Mouse (Mus musculus): Measurements from ENCODE around the gene Hipk3. TPM values are rescaled to one million over a fixed set of nuclear protein-coding genes. Genes with fewer than 3 reads are reported as not detected.

Gene Hipk3
- polyA plus RNA-seq, 1 experiment from 2014 or later, result 8.0 TPM

- Histone ChIP-seq H3K27me3 (replicated peaks) (no peaks in the 10 kb centered on the region), H3K9me3 (no peaks in the 10 kb centered on the region), H3K36me3 (replicated peaks) (0 out of 2 replicates have a peak, but pooled peaks cover 3% of the 10 kb centered on the region), H3K4me3 (no peak overlapping the region), H3K4me2 (no peak overlapping the region), H3K4me1 (0 out of 2 replicates have a peak, but pooled peaks cover under 1% of the 10 kb centered on the region), H3K27ac (no peak overlapping the region), H3K9ac (no peak overlapping the region)
- 85% methylated on average over 9 of the region's 9 CpGs for WGBS
- no peak for ATAC-seq (replicated peaks)
Measured at GRCm38 (mm10) chr2:104466908-104467616, 27.2 kb downstream of the Hipk3 start.

- Histone ChIP-seq H3K27ac (no peak overlapping the region), H3K9me3 (no peaks in the 10 kb centered on the region), H3K9ac (no peak overlapping the region), H3K4me1 (no peaks in the 10 kb centered on the region), H3K36me3 (replicated peaks) (no peaks in the 10 kb centered on the region), H3K27me3 (replicated peaks) (no peaks in the 10 kb centered on the region), H3K4me2 (no peak overlapping the region), H3K4me3 (no peak overlapping the region)
- ATAC-seq (replicated peaks), result 0 out of 2 replicates have a peak, but pooled peaks have one; percentile 28
- WGBS, result 93% methylated on average over 8 of the region's 8 CpGs
Measured at GRCm38 (mm10) chr2:104465639-104466430, 28.4 kb downstream of the Hipk3 start.

GRCm38 (mm10) chr2:104460021-104460420 is 34.2 kb downstream of the Hipk3 start:
- Histone ChIP-seq H3K36me3 (replicated peaks) (no peaks in the 10 kb centered on the region), H3K4me1 (no peaks in the 10 kb centered on the region; the same call in 1 of the 2 replicates), H3K27me3 (replicated peaks) (no peaks in the 10 kb centered on the region), H3K4me3 (no peak overlapping the region), H3K4me2 (no peak overlapping the region), H3K9ac (no peak overlapping the region), H3K9me3 (no peaks in the 10 kb centered on the region), H3K27ac (no peak overlapping the region)
- WGBS, result 80% methylated on average over 3 of the region's 3 CpGs
- no peak for ATAC-seq (replicated peaks)

- H3K36me3 ChIP-seq (replicated peaks), result no peaks in the 10 kb centered on the region
- no peak overlapping the region for H3K27ac ChIP-seq
- no peak for ATAC-seq (replicated peaks)
- H3K9ac ChIP-seq, result no peak overlapping the region
- no peak overlapping the region for H3K4me3 ChIP-seq
- H3K4me2 ChIP-seq, result no peak overlapping the region
- H3K4me1 ChIP-seq, result no peaks in the 10 kb centered on the region; the same call in 1 of the 2 replicates
- no peaks in the 10 kb centered on the region for H3K9me3 ChIP-seq
- H3K27me3 ChIP-seq (replicated peaks), result no peaks in the 10 kb centered on the region
- 91% methylated on average over 8 of the region's 8 CpGs for WGBS
Measured at GRCm38 (mm10) chr2:104458569-104459332, 35.5 kb downstream of the Hipk3 start.

GRCm38 (mm10) chr2:104457106-104457505 is 37.1 kb downstream of the Hipk3 start:
- Histone ChIP-seq H3K4me2 (no peak overlapping the region), H3K4me3 (no peak overlapping the region), H3K36me3 (replicated peaks) (no peaks in the 10 kb centered on the region), H3K9ac (no peak overlapping the region), H3K9me3 (no peaks in the 10 kb centered on the region), H3K27me3 (replicated peaks) (no peaks in the 10 kb centered on the region), H3K4me1 (no peaks in the 10 kb centered on the region; the same call in 1 of the 2 replicates), H3K27ac (no peak overlapping the region)
- WGBS, result 88% methylated on average over 3 of the region's 3 CpGs
- no peak for ATAC-seq (replicated peaks)

GRCm38 (mm10) chr2:104450685-104451084 is 43.6 kb downstream of the Hipk3 start:
- H3K9me3 ChIP-seq, result no peaks in the 10 kb centered on the region
- H3K4me1 ChIP-seq, result no peaks in the 10 kb centered on the region
- 84% methylated on average over 3 of the region's 3 CpGs for WGBS
- ATAC-seq (replicated peaks), result no peak
- no peaks in the 10 kb centered on the region for H3K36me3 ChIP-seq (replicated peaks)
- no peaks in the 10 kb centered on the region for H3K27me3 ChIP-seq (replicated peaks)
- no peak overlapping the region for H3K9ac ChIP-seq
- no peak overlapping the region for H3K27ac ChIP-seq
- no peak overlapping the region for H3K4me2 ChIP-seq
- no peak overlapping the region for H3K4me3 ChIP-seq

GRCm38 (mm10) chr2:104449191-104449590 is 45.1 kb downstream of the Hipk3 start:
- Histone ChIP-seq H3K4me2 (no peak overlapping the region), H3K4me3 (no peak overlapping the region), H3K9me3 (no peaks in the 10 kb centered on the region), H3K9ac (no peak overlapping the region), H3K27me3 (replicated peaks) (no peaks in the 10 kb centered on the region), H3K4me1 (no peaks in the 10 kb centered on the region), H3K27ac (no peak overlapping the region), H3K36me3 (replicated peaks) (no peaks in the 10 kb centered on the region)
- WGBS, result 98% methylated on average over 1 of the region's 1 CpGs
- no peak for ATAC-seq (replicated peaks)

- WGBS, result 76% methylated on average over 4 of the region's 4 CpGs
- Histone ChIP-seq H3K4me2 (no peak overlapping the region), H3K4me1 (no peaks in the 10 kb centered on the region), H3K27me3 (replicated peaks) (no peaks in the 10 kb centered on the region), H3K9ac (no peak overlapping the region), H3K27ac (no peak overlapping the region), H3K36me3 (replicated peaks) (no peaks in the 10 kb centered on the region), H3K9me3 (no peaks in the 10 kb centered on the region), H3K4me3 (no peak overlapping the region)
- no peak for ATAC-seq (replicated peaks)
Measured at GRCm38 (mm10) chr2:104448201-104448600, 46.0 kb downstream of the Hipk3 start.

GRCm38 (mm10) chr2:104446016-104446415 is 48.2 kb downstream of the Hipk3 start:
- no peak overlapping the region for H3K9ac ChIP-seq
- no peak for ATAC-seq (replicated peaks)
- 61% methylated on average over 1 of the region's 1 CpGs for WGBS
- H3K4me1 ChIP-seq, result no peaks in the 10 kb centered on the region
- no peaks in the 10 kb centered on the region for H3K27me3 ChIP-seq (replicated peaks)
- no peaks in the 10 kb centered on the region for H3K9me3 ChIP-seq
- no peak overlapping the region for H3K27ac ChIP-seq
- H3K4me2 ChIP-seq, result no peak overlapping the region
- H3K4me3 ChIP-seq, result no peak overlapping the region
- no peaks in the 10 kb centered on the region for H3K36me3 ChIP-seq (replicated peaks)

GRCm38 (mm10) chr2:104444776-104445175 is 49.5 kb downstream of the Hipk3 start:
- H3K4me1 ChIP-seq, result no peaks in the 10 kb centered on the region
- H3K4me2 ChIP-seq, result no peak overlapping the region
- H3K36me3 ChIP-seq (replicated peaks), result 0 out of 2 replicates have a peak, but pooled peaks cover 7% of the 10 kb centered on the region
- H3K27me3 ChIP-seq (replicated peaks), result no peaks in the 10 kb centered on the region
- 44% methylated on average over 2 of the region's 2 CpGs for WGBS
- H3K9ac ChIP-seq, result no peak overlapping the region
- no peaks in the 10 kb centered on the region for H3K9me3 ChIP-seq
- H3K27ac ChIP-seq, result no peak overlapping the region
- no peak overlapping the region for H3K4me3 ChIP-seq
- peak; percentile 82 for ATAC-seq (replicated peaks)

- Histone ChIP-seq H3K36me3 (replicated peaks) (peaks cover 13% of the 10 kb centered on the region; the same call in 1 of the 2 replicates), H3K4me1 (no peaks in the 10 kb centered on the region), H3K27ac (no peak overlapping the region), H3K9me3 (no peaks in the 10 kb centered on the region), H3K4me3 (no peak overlapping the region), H3K4me2 (no peak overlapping the region), H3K9ac (no peak overlapping the region), H3K27me3 (replicated peaks) (no peaks in the 10 kb centered on the region)
- ATAC-seq (replicated peaks), result no peak
- 78% methylated on average over 4 of the region's 4 CpGs for WGBS
Measured at GRCm38 (mm10) chr2:104442341-104442740, 51.9 kb downstream of the Hipk3 start.

GRCm38 (mm10) chr2:104436226-104436625 is 58.0 kb downstream of the Hipk3 start:
- H3K9me3 ChIP-seq, result no peaks in the 10 kb centered on the region
- H3K4me2 ChIP-seq, result no peak overlapping the region
- no peak overlapping the region for H3K9ac ChIP-seq
- H3K4me3 ChIP-seq, result no peak overlapping the region
- H3K27me3 ChIP-seq (replicated peaks), result no peaks in the 10 kb centered on the region
- H3K4me1 ChIP-seq, result no peaks in the 10 kb centered on the region
- ATAC-seq (replicated peaks), result no peak
- H3K36me3 ChIP-seq (replicated peaks), result peaks cover 29% of the 10 kb centered on the region
- no peak overlapping the region for H3K27ac ChIP-seq
- WGBS, result 90% methylated on average over 3 of the region's 3 CpGs

Measured in midbrain, embryonic 15.5 days (tissue).